Mouse (Mus musculus) kidney, postnatal 0 days (tissue): ENCODE measurements around the gene Psmb3. TPM values are rescaled to one million over a fixed set of nuclear protein-coding genes. Genes with fewer than 3 reads are reported as not detected.

Experiments
- ATAC-seq: fragments of 200-750 bp; cut with Nextera tagmentation; replicated peaks from 2 replicates; pipeline ENCODE4 v1.8.0; 2017; ENCODE audit warnings: low read depth, moderate number of reproducible peaks, moderate TSS enrichment, moderate library complexity; ENCODE audit not compliant: low FRiP score
- DNase-seq: peaks from one replicate; pipeline ENCODE4 v3.0.0-alpha.2; 2016; ENCODE audit warnings: low spot score
- H3K27ac ChIP-seq: fragments of 300-500 bp; sonication (generic); 2 replicates; pipeline ENCODE4 v1.5.1; 2014; ENCODE audit warnings: mild to moderate bottlenecking
- H3K27me3 ChIP-seq: fragments of 300-500 bp; sonication (generic); 2 replicates; pipeline ENCODE4 v1.6.1; 2014; ENCODE audit warnings: low read length, mixed read lengths; ENCODE audit not compliant: insufficient read depth
- H3K36me3 ChIP-seq: fragments of 300-500 bp; sonication (generic); 2 replicates; pipeline ENCODE4 v1.6.1; 2014; ENCODE audit warnings: low read length, mixed read lengths; ENCODE audit not compliant: insufficient read depth
- H3K4me1 ChIP-seq: fragments of 300-500 bp; sonication (generic); replicated peaks from 2 replicates; pipeline ENCODE4 v1.6.1; 2014; ENCODE audit warnings: antibody characterized with exemption, low read length, mixed read lengths; ENCODE audit not compliant: insufficient read depth
- H3K4me2 ChIP-seq: fragments of 300-500 bp; sonication (generic); 2 replicates; pipeline ENCODE4 v1.6.1; 2014; ENCODE audit warnings: mild to moderate bottlenecking, low read length, moderate library complexity, mixed read lengths
- H3K4me3 ChIP-seq: fragments of 300-500 bp; sonication (generic); replicated peaks from 2 replicates; pipeline ENCODE4 v1.5.1; 2014; ENCODE audit warnings: low read depth, low read length
- H3K9ac ChIP-seq: fragments of 300-500 bp; sonication (generic); 2 replicates; pipeline ENCODE4 v1.6.1; 2014; ENCODE audit warnings: low read depth, low read length
- H3K9me3 ChIP-seq: fragments of 300-500 bp; sonication (generic); replicated peaks from 2 replicates; pipeline ENCODE4 v1.6.1; 2016; ENCODE audit warnings: low read length, inconsistent platforms, mixed read lengths
- CTCF ChIP-seq: IDR thresholded peaks from 2 replicates; pipeline ENCODE4 v1.5.1; 2016; ENCODE audit warnings: antibody characterized with exemption, low read depth, mild to moderate bottlenecking, moderate library complexity
- WGBS: fragments of 180-500 bp; shearing (Covaris S2); extraction: QIAGEN DNeasy Blood & Tissue Kit; methylation state at CpG from one replicate; pipeline ENCODE4 v1.1.7; 2014; 5-methylcytosine and 5-hydroxymethylcytosine counted together
- polyA plus RNA-seq: library from polyadenylated mRNA; unstranded; fragments of >200 nt; fragmentation: Nextera tagmentation; extraction: Ambion mirVana; gene quantifications from 2 replicates; pipeline ENCODE4 v1.2.1, GENCODE M21; 2015

Gene Psmb3
- polyA plus RNA-seq, 1 experiment from 2014 or later, result 541 TPM

- H3K27ac ChIP-seq, result no peak overlapping the region
- WGBS, result 93% methylated on average over 15 of the region's 15 CpGs
- H3K4me1 ChIP-seq, result peaks cover 14% of the 10 kb centered on the region
- no peaks in the 10 kb centered on the region for H3K27me3 ChIP-seq
- peaks cover 34% of the 10 kb centered on the region for H3K36me3 ChIP-seq
- no peaks in the 10 kb centered on the region for H3K9me3 ChIP-seq
- no peak for TF ChIP-seq CTCF
- no peak overlapping the region for H3K4me3 ChIP-seq
- ATAC-seq (no peak), DNase-seq (no peak)
- no peak overlapping the region for H3K4me2 ChIP-seq
- H3K9ac ChIP-seq, result no peak overlapping the region
These were observed 36.4 kb upstream of the Psmb3 start for GRCm38 (mm10) chr11:97666794-97667193.

- no peak overlapping the region for H3K4me2 ChIP-seq
- no peaks in the 10 kb centered on the region for H3K27me3 ChIP-seq
- no peaks in the 10 kb centered on the region for H3K9me3 ChIP-seq
- WGBS, result 85% methylated on average over 7 of the region's 7 CpGs
- TF ChIP-seq CTCF, result no peak
- peaks cover 8% of the 10 kb centered on the region; the same call in 1 of the 2 replicates for H3K4me1 ChIP-seq
- H3K9ac ChIP-seq, result no peak overlapping the region
- peaks cover 47% of the 10 kb centered on the region for H3K36me3 ChIP-seq
- DNase-seq (no peak), ATAC-seq (no peak)
- no peak overlapping the region for H3K4me3 ChIP-seq
- H3K27ac ChIP-seq, result no peak overlapping the region
These were observed 35.0 kb upstream of the Psmb3 start for GRCm38 (mm10) chr11:97668160-97668559.

- H3K4me1 ChIP-seq, result peaks cover 8% of the 10 kb centered on the region; the same call in 1 of the 2 replicates
- H3K27ac ChIP-seq, result peak overlapping the region; percentile 64
- no peaks in the 10 kb centered on the region for H3K27me3 ChIP-seq
- H3K9ac ChIP-seq, result no peak overlapping the region
- 43% methylated on average over 13 of the region's 15 CpGs for WGBS
- peak overlapping the region; percentile 7; the same call in 1 of the 2 replicates for H3K4me2 ChIP-seq
- peak; percentile 59 for DNase-seq
- H3K4me3 ChIP-seq, result no peak overlapping the region
- peaks cover 58% of the 10 kb centered on the region for H3K36me3 ChIP-seq
- TF ChIP-seq CTCF, result no peak
- no peaks in the 10 kb centered on the region for H3K9me3 ChIP-seq
- ATAC-seq, result no peak
These were observed 33.9 kb upstream of the Psmb3 start for GRCm38 (mm10) chr11:97669268-97669667.

GRCm38 (mm10) chr11:97669829-97670228 lies 33.4 kb upstream of the Psmb3 start:
- peak overlapping the region; percentile 64 for H3K27ac ChIP-seq
- H3K27me3 ChIP-seq, result no peaks in the 10 kb centered on the region
- no peak overlapping the region for H3K4me3 ChIP-seq
- H3K4me1 ChIP-seq, result peaks cover 8% of the 10 kb centered on the region; the same call in 1 of the 2 replicates
- H3K4me2 ChIP-seq, result peak overlapping the region; percentile 7; the same call in 1 of the 2 replicates
- WGBS, result 14% methylated on average over 6 of the region's 6 CpGs
- ATAC-seq (peak; percentile 38; the same call in 1 of the 2 replicates), DNase-seq (peak; percentile 74)
- H3K36me3 ChIP-seq, result peaks cover 64% of the 10 kb centered on the region
- TF ChIP-seq CTCF, result no peak
- H3K9me3 ChIP-seq, result no peaks in the 10 kb centered on the region
- H3K9ac ChIP-seq, result no peak overlapping the region

GRCm38 (mm10) chr11:97670234-97671176 lies 32.7 kb upstream of the Psmb3 start:
- Histone ChIP-seq H3K27me3 (no peaks in the 10 kb centered on the region), H3K4me1 (peaks cover 8% of the 10 kb centered on the region; the same call in 1 of the 2 replicates), H3K27ac (no peak overlapping the region; the same call in none of the 2 replicates), H3K4me3 (no peak overlapping the region), H3K9ac (no peak overlapping the region), H3K36me3 (peaks cover 67% of the 10 kb centered on the region), H3K9me3 (no peaks in the 10 kb centered on the region), H3K4me2 (no peak overlapping the region)
- peak; percentile 21; the same call in 1 of the 2 replicates for TF ChIP-seq CTCF
- ATAC-seq (no peak), DNase-seq (no peak)
- WGBS, result 68% methylated on average over 13 of the region's 13 CpGs

GRCm38 (mm10) chr11:97671177-97671527 lies 32.0 kb upstream of the Psmb3 start:
- H3K9ac ChIP-seq, result no peak overlapping the region
- H3K27me3 ChIP-seq, result no peaks in the 10 kb centered on the region
- no peak overlapping the region for H3K4me3 ChIP-seq
- no peak overlapping the region for H3K4me2 ChIP-seq
- no peaks in the 10 kb centered on the region for H3K9me3 ChIP-seq
- TF ChIP-seq CTCF, result no peak
- whole genome bisulfite sequencing, result 48% methylated on average over 2 of the region's 2 CpGs
- DNase-seq (no peak), ATAC-seq (no peak)
- peaks cover 8% of the 10 kb centered on the region; the same call in 1 of the 2 replicates for H3K4me1 ChIP-seq
- H3K36me3 ChIP-seq, result peaks cover 66% of the 10 kb centered on the region
- no peak overlapping the region for H3K27ac ChIP-seq
